Comparison of ENCODE assay signal across 21 mouse cellular contexts in the genomic region with DNA sequence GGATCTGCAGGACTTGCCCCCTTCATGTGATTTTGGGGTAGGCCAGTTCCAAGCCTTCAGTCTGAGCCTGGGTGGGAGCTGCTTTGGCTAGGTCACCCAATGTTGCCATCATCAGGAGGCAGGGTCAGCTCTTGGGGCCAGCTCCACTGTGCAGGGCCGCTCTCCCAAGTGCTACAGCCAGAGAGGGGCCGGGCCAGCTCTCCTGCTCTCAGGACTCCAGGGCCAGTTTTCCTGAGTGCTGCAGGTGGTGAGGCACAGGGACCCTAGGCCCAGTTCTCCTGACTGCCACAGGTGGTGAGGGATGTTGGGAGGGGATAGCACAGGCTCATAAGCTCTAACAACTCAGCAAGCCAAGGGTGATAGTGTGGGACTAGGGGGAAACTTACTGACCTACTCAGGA. TPM values are rescaled to one million over a fixed set of nuclear protein-coding genes. Genes with fewer than 3 reads are reported as not detected.
A peak's percentile ranks its signal among the peaks of the same experiment; 100 is the strongest.
DNase-seq lines count a peak whose midpoint lies in the region; ATAC-seq and TF ChIP-seq lines count a peak whose summit lies in the region.
"Had no signal": no experiment of that assay in that cellular context is flagged by ENCODE, and none has a peak within 500 bp of the region (broad histone marks: within the 10 kb centered on the region; RNA-seq: fewer than 3 reads in every experiment).

No protein-coding gene starts in this region.

- H3K27me3 ChIP-seq in heart, embryonic 10.5 days (ENCODE audit: insufficient read depth, poor library complexity, severe bottlenecking), result peaks cover 53% of the 10 kb centered on the region
- H3K27me3 ChIP-seq in liver, postnatal 0 days (ENCODE audit: insufficient read depth, low read length), result no peaks in the 10 kb centered on the region
- H3K27me3 ChIP-seq in liver, embryonic 12.5 days (replicated peaks), result no peaks in the 10 kb centered on the region
- H3K27me3 ChIP-seq: embryonic facial prominence, embryonic 13.5 days; embryonic facial prominence, embryonic 15.5 days; forebrain, embryonic 12.5 days had no signal

- H3K4me1 ChIP-seq in heart, embryonic 10.5 days, result no peaks in the 10 kb centered on the region
- no peaks in the 10 kb centered on the region for H3K4me1 ChIP-seq in liver, postnatal 0 days (ENCODE audit: insufficient read depth)
- H3K4me1 ChIP-seq in liver, embryonic 12.5 days, result no peaks in the 10 kb centered on the region
- H3K4me1 ChIP-seq: embryonic facial prominence, embryonic 13.5 days; embryonic facial prominence, embryonic 15.5 days; forebrain, embryonic 10.5 days; forebrain, embryonic 12.5 days had no signal

- peaks cover 33% of the 10 kb centered on the region for H3K36me3 ChIP-seq in heart, embryonic 10.5 days
- H3K36me3 ChIP-seq in liver, postnatal 0 days (replicated peaks; ENCODE audit: insufficient read depth, low read length), result peaks cover 56% of the 10 kb centered on the region
- H3K36me3 ChIP-seq in liver, embryonic 12.5 days, result peaks cover 45% of the 10 kb centered on the region

- no peak for TF ChIP-seq EP300 in liver, postnatal 0 days (IDR thresholded peaks at IDR 0.05; ENCODE audit: low read depth)

- ATAC-seq in liver, postnatal 0 days, result no peak
- no peak for ATAC-seq in liver, embryonic 12.5 days
- ATAC-seq: forebrain, embryonic 14.5 days; forebrain, embryonic 16.5 days had no signal

- no peak overlapping the region for H3K9ac ChIP-seq in liver, postnatal 0 days (replicated peaks)
- no peak overlapping the region for H3K9ac ChIP-seq in liver, embryonic 12.5 days
- H3K9ac ChIP-seq: embryonic facial prominence, embryonic 13.5 days; embryonic facial prominence, embryonic 15.5 days; forebrain, embryonic 12.5 days had no signal

- DNase-seq in heart, embryonic 10.5 days (ENCODE audit: low spot score), result peak; percentile 70
- no peak for DNase-seq in heart, postnatal 36 days
- peak; percentile 10 for DNase-seq in liver, postnatal 0 days
- DNase-seq: adrenal gland, adult 2 months; adrenal gland, postnatal 10 days; adrenal gland, postnatal 25 days; cerebellum, adult 11 months; cerebellum, adult 18-20 months; cerebellum, adult 8-10 months; cerebellum, adult 9-11 months; cerebellum, postnatal 14 days; cerebellum, postnatal 36 days; embryo, embryonic 11 days had no signal

- intact Hi-C loops in heart, postnatal 36 days (cut with DNase I), result no loop called here

- H3K9me3 ChIP-seq in heart, embryonic 10.5 days, result peaks cover 5% of the 10 kb centered on the region; the same call in 1 of the 2 replicates
- no peaks in the 10 kb centered on the region for H3K9me3 ChIP-seq in liver, postnatal 0 days (ENCODE audit: low read length)
- H3K9me3 ChIP-seq in liver, embryonic 12.5 days (replicated peaks), result no peaks in the 10 kb centered on the region; the same call in 1 of the 2 replicates
- H3K9me3 ChIP-seq: embryonic facial prominence, embryonic 15.5 days had no signal

- no peak overlapping the region for H3K4me3 ChIP-seq in heart, embryonic 10.5 days
- H3K4me3 ChIP-seq in liver, postnatal 0 days (ENCODE audit: low read depth, low read length), result no peak overlapping the region
- no peak overlapping the region for H3K4me3 ChIP-seq in liver, embryonic 12.5 days
- H3K4me3 ChIP-seq: embryonic facial prominence, embryonic 13.5 days; embryonic facial prominence, embryonic 15.5 days; erythroblast, embryonic 14.5 days; forebrain, embryonic 10.5 days; forebrain, embryonic 12.5 days had no signal

- H3K27ac ChIP-seq in heart, embryonic 10.5 days, result no peak overlapping the region
- H3K27ac ChIP-seq in liver, postnatal 0 days (ENCODE audit: low read depth), result no peak overlapping the region
- no peak overlapping the region for H3K27ac ChIP-seq in liver, embryonic 12.5 days
- H3K27ac ChIP-seq: embryonic facial prominence, embryonic 13.5 days; embryonic facial prominence, embryonic 15.5 days; forebrain, embryonic 10.5 days; forebrain, embryonic 12.5 days had no signal

- 93% methylated on average over 2 of the region's 2 CpGs for WGBS in heart, embryonic 10.5 days
- WGBS in liver, postnatal 0 days (ENCODE audit: insufficient replicate concordance), result 82% methylated on average over 2 of the region's 2 CpGs
- 85% methylated on average over 2 of the region's 2 CpGs for WGBS in liver, embryonic 12.5 days (ENCODE audit: insufficient replicate concordance)

- H3K4me2 ChIP-seq in liver, postnatal 0 days (ENCODE audit: low read depth, low read length), result no peak overlapping the region
- no peak overlapping the region for H3K4me2 ChIP-seq in liver, embryonic 12.5 days
- H3K4me2 ChIP-seq: embryonic facial prominence, embryonic 13.5 days; embryonic facial prominence, embryonic 15.5 days; forebrain, embryonic 12.5 days had no signal

- TF ChIP-seq CTCF in liver, postnatal 0 days (IDR thresholded peaks at IDR 0.05; ENCODE audit: low read depth), result no peak

RNA-seq across cellular contexts. Expression of a gene that starts 53.1 kb away (rescaled TPM):
- polyA plus RNA-seq in heart, embryonic 10.5 days (2016; fragmentation: Nextera tagmentation; extraction: Ambion mirVana), result 4.5 and 9.1 TPM in 2 replicates
- 10 to 100 TPM; 16.4 to 21.9 TPM for total RNA-seq in heart, postnatal 36 days (2021)
- polyA plus RNA-seq in liver, postnatal 0 days (2015; fragmentation: Nextera tagmentation; extraction: Ambion mirVana), result 11.5 and 12.8 TPM in 2 replicates
- polyA plus RNA-seq in liver, embryonic 12.5 days (2016; fragmentation: Nextera tagmentation; extraction: Ambion mirVana), result 5.9 and 7.3 TPM in 2 replicates

Comparison
In these comparisons a context has a peak if more than half of its experiments do, and no peak if none do; other contexts are left out.
1. DNase-seq: peak in heart, embryonic 10.5 days (single experiment) and liver, postnatal 0 days (single experiment); none in heart, postnatal 36 days (0 of 2).